Mouse (Mus musculus) heart, embryonic 16.5 days (tissue): ENCODE measurements around the gene Ms4a6d. TPM values are rescaled to one million over a fixed set of nuclear protein-coding genes. Genes with fewer than 3 reads are reported as not detected.
"Not testable (repeated sequence)": the region's sequence is repeated elsewhere in the genome, so short reads cannot be mapped to it uniquely, and the experiment has no call there.

ENCODE experiments used
- ATAC-seq: fragments of 200-750 bp; cut with Nextera tagmentation; replicated peaks from 2 replicates; pipeline ENCODE4 v1.8.0; 2017; ENCODE audit warnings: moderate number of reproducible peaks; ENCODE audit not compliant: insufficient read depth, low FRiP score; ENCODE audit errors: extremely low read depth
- H3K27ac ChIP-seq: fragments of 300-500 bp; sonication (generic); 2 replicates; pipeline ENCODE4 v1.5.1; 2014; ENCODE audit warnings: mild to moderate bottlenecking, low read length, control low read depth, moderate library complexity
- H3K27me3 ChIP-seq: fragments of 300-500 bp; sonication (generic); 2 replicates; pipeline ENCODE4 v1.6.1; 2014; ENCODE audit warnings: low read length, mixed read lengths; ENCODE audit not compliant: control insufficient read depth, insufficient read depth
- H3K36me3 ChIP-seq: fragments of 300-500 bp; sonication (generic); 2 replicates; pipeline ENCODE4 v1.6.1; 2014; ENCODE audit not compliant: control insufficient read depth, insufficient read depth
- H3K4me1 ChIP-seq: fragments of 300-500 bp; sonication (generic); 2 replicates; pipeline ENCODE4 v1.6.1; 2014; ENCODE audit warnings: low read length, mixed read lengths; ENCODE audit not compliant: control insufficient read depth, insufficient read depth
- H3K4me2 ChIP-seq: fragments of 300-500 bp; sonication (generic); 2 replicates; pipeline ENCODE4 v1.6.1; 2014; ENCODE audit warnings: low read depth, mild to moderate bottlenecking, control low read depth, low read length
- H3K4me3 ChIP-seq: fragments of 300-500 bp; sonication (generic); 2 replicates; pipeline ENCODE4 v1.5.1; 2014; ENCODE audit warnings: mild to moderate bottlenecking, control low read depth, low read length
- H3K9ac ChIP-seq: fragments of 300-500 bp; sonication (generic); 2 replicates; pipeline ENCODE4 v1.6.1; 2014; ENCODE audit warnings: low read length, control low read depth
- H3K9me3 ChIP-seq: fragments of 300-500 bp; sonication (generic); replicated peaks from 2 replicates; pipeline ENCODE4 v1.6.1; 2016; ENCODE audit warnings: low read length; ENCODE audit not compliant: control insufficient read depth
- WGBS: fragments of 180-500 bp; shearing (Covaris S2); extraction: QIAGEN DNeasy Blood & Tissue Kit; methylation state at CpG from one replicate; pipeline ENCODE4 v1.1.7; 2014; 5-methylcytosine and 5-hydroxymethylcytosine counted together
- polyA plus RNA-seq: library from polyadenylated mRNA; unstranded; fragments of >200 nt; fragmentation: Nextera tagmentation; extraction: Ambion mirVana; gene quantifications from 2 replicates; pipeline ENCODE4 v1.2.1, GENCODE M21; 2015

The Ms4a6d gene
- polyA plus RNA-seq, 1 experiment from 2014 or later, result 4.0 TPM

DNA sequence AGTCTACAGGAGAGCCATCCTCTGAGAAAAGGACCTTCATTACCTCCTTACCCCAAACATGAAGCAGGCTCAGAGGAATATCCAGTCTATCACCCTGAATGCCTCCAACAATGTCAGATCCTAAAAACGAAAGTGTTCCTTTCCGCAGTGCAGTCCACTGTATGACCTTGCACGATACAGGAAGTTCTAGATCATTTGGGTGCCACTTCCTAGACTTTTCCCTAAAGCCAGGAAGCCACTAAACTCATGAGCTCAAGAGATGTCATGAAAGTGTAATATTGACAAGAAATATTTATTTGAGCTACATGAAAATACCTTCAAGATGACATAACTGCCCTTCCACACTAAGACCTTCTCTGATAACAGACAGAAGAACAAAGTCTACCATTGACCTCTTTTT lies 3.3 kb downstream of the Ms4a6d start:
- no peak overlapping the region for H3K4me2 ChIP-seq
- H3K4me3 ChIP-seq, result no peak overlapping the region
- WGBS, result 80% methylated on average over 3 of the region's 3 CpGs
- no peaks in the 10 kb centered on the region for H3K36me3 ChIP-seq
- no peak overlapping the region for H3K27ac ChIP-seq
- H3K9me3 ChIP-seq, result no peaks in the 10 kb centered on the region
- no peak overlapping the region for H3K9ac ChIP-seq
- no peaks in the 10 kb centered on the region for H3K4me1 ChIP-seq
- ATAC-seq, result no peak
- H3K27me3 ChIP-seq, result no peaks in the 10 kb centered on the region

DNA sequence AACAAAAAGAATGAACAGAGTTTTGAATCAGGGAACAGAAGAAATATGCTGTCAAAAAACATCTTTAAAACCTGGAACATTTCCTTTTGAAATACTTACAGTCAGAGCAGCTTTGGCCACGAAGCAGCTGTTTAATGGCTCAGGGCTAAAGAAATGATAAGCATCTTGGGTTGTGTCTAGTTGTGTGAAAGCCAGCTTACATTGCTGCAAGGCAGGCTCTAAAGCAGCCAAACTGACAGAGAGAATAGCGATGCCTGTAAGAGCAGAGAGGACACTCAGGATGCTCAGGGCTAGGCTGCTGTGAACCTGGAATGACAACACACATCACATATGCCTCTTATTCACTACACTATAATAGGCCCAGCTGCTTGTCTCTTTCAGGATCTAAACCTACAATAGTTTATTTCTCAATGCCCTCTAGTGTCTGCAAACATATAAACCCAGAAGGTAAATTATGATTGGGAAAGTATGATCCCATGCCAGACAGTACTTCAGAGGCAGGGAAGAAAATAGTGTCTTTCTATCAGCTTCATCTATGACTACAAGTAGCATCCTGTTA lies 14.7 kb downstream of the Ms4a6d start:
- H3K36me3 ChIP-seq, result no peaks in the 10 kb centered on the region
- WGBS, result 60% methylated on average over 2 of the region's 2 CpGs
- ATAC-seq, result no peak
- no peaks in the 10 kb centered on the region for H3K9me3 ChIP-seq
- no peaks in the 10 kb centered on the region for H3K4me1 ChIP-seq
- H3K9ac ChIP-seq, result no peak overlapping the region
- H3K27ac ChIP-seq, result no peak overlapping the region
- no peak overlapping the region for H3K4me2 ChIP-seq
- H3K27me3 ChIP-seq, result no peaks in the 10 kb centered on the region
- no peak overlapping the region for H3K4me3 ChIP-seq

DNA sequence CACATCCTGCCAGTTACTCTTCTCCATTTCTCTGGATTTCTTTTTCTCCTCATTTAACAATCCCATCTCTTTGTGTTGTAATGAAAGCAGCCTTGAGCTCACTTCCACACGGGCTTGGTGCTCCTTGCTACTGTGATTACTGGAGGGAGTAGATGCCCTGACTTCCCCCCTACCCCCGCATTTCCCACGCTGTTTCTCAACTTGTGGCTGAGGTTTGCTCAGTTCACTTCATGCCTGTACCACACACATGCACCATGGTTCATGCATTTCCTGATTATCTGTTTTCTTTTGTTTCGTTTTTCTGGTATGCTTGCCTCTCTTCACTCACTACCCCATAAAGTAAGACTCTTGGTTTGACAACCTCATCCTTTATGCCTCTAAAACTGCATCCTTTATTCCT lies 15.4 kb downstream of the Ms4a6d start:
- no peaks in the 10 kb centered on the region for H3K4me1 ChIP-seq
- no peaks in the 10 kb centered on the region for H3K36me3 ChIP-seq
- no peak overlapping the region for H3K27ac ChIP-seq
- H3K27me3 ChIP-seq, result no peaks in the 10 kb centered on the region
- 66% methylated on average over 4 of the region's 4 CpGs for WGBS
- H3K4me3 ChIP-seq, result no peak overlapping the region
- H3K4me2 ChIP-seq, result no peak overlapping the region
- H3K9ac ChIP-seq, result no peak overlapping the region
- no peaks in the 10 kb centered on the region for H3K9me3 ChIP-seq
- no peak for ATAC-seq

DNA sequence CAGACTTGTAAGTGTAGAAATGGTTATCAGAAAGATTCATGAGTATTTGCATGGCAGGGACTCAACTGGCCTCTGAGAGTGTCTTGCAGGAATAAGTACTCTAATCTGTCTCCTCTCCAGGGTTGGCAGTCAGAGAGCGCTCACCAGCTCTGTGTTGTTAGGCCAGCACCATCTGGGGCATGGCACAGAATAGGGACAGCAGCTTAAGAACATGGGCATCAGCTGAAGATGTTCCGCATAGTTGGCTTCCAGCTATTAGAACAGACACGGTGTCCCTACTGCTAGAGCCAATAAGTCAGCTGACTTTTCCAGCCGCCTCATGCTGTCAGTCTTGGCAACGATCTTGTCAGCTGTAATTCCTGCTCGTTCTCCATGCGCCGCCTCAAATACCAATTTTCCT lies 29.7 kb downstream of the Ms4a6d start:
- no peaks in the 10 kb centered on the region for H3K9me3 ChIP-seq
- no peak for ATAC-seq
- no peak overlapping the region for H3K4me2 ChIP-seq
- 82% methylated on average over 8 of the region's 8 CpGs for WGBS
- no peak overlapping the region for H3K9ac ChIP-seq
- no peak overlapping the region for H3K4me3 ChIP-seq
- H3K27me3 ChIP-seq, result no peaks in the 10 kb centered on the region
- H3K36me3 ChIP-seq, result no peaks in the 10 kb centered on the region
- H3K4me1 ChIP-seq, result no peaks in the 10 kb centered on the region
- H3K27ac ChIP-seq, result no peak overlapping the region

DNA sequence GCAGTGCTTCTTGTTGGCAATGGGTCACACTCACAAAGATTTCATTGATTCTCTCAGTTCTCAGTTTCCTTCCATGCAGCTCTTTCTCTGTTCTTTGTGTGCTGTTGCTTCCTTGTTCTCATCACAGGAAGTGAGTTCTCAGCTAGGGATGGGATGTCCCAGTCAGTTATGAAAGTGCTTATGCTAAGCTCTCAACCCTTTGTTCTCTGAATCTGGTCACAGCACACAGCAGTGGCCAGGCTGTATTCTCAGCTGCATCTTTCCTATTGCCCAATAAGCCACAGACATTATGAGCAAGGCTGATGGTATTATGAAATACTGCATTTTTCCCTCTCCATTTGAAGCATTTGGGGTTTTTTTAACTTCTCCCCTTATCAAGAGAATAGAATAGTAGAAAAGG lies 45.1 kb downstream of the Ms4a6d start:
- not testable (repeated sequence) for H3K9ac ChIP-seq, H3K9me3 ChIP-seq, ATAC-seq, H3K4me1 ChIP-seq, H3K27me3 ChIP-seq, H3K4me2 ChIP-seq, H3K36me3 ChIP-seq, H3K27ac ChIP-seq, H3K4me3 ChIP-seq

DNA sequence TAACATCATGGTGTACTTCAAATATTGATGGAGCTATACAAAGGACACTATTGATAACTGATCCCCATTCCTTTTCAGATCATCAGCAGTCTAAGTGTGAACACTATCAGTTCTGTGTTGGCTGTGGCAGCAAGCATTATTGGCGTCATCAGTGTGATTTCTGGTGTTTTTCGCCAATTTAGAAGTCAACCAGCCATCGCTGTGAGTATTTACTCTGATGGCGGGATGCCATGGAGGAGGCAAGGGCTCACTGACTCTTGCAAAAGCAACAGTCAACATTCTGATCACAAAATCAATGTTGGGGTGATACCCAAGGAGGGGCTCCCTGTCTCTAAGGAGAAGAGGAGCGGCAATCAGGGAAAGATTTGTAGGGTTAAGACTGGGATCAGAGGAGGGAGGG lies 49.9 kb downstream of the Ms4a6d start:
- no peaks in the 10 kb centered on the region for H3K36me3 ChIP-seq
- H3K9me3 ChIP-seq, result no peaks in the 10 kb centered on the region
- no peak overlapping the region for H3K4me3 ChIP-seq
- H3K9ac ChIP-seq, result no peak overlapping the region
- ATAC-seq, result no peak
- no peaks in the 10 kb centered on the region for H3K4me1 ChIP-seq
- no peak overlapping the region for H3K27ac ChIP-seq
- 81% methylated on average over 5 of the region's 5 CpGs for WGBS
- H3K4me2 ChIP-seq, result no peak overlapping the region
- H3K27me3 ChIP-seq, result no peaks in the 10 kb centered on the region

DNA sequence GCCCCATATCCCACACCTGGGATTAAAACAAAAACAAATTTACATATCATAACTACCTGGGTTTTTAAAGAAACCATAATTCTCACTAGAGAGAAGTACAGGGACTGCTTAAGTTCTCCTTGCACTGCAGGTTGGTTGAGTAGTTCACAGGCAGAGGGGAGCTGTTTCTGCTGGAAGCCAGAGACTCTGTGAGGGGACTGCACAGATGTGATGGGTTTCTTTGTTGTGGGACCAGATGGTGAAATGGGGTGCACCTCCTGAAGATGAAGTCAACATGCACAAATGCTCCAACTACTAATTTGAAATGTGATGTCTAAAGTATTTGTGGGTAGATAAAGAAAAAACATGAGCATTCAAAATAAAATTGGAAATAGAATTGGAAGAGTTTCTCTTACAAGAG lies 56.7 kb downstream of the Ms4a6d start:
- no peak overlapping the region for H3K27ac ChIP-seq
- H3K4me3 ChIP-seq, result no peak overlapping the region
- no peak overlapping the region for H3K4me2 ChIP-seq
- no peaks in the 10 kb centered on the region for H3K4me1 ChIP-seq
- H3K9me3 ChIP-seq, result no peaks in the 10 kb centered on the region
- no peak for ATAC-seq
- H3K9ac ChIP-seq, result no peak overlapping the region
- no peaks in the 10 kb centered on the region for H3K36me3 ChIP-seq
- H3K27me3 ChIP-seq, result no peaks in the 10 kb centered on the region

DNA sequence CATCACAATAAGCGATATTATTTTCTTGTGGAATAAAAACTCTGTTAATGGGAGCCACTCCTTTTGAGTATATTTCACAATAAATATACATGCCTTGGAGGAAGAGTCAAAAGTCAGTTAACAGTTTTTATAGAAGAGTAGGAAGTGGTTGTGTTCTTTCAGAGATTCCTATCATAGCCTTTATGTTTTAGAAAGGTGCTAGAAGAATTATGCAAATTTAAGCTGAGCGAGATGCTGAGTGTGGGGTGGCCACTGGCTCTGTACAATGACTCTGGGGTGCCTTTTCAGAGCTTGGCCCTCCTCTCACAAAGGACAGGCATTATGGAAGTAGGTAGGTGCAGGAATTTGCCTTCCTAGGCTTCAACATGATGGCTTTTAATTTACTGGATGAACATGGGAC lies 60.3 kb downstream of the Ms4a6d start:
- WGBS, result 72% methylated on average over 2 of the region's 2 CpGs
- not testable (repeated sequence) for H3K4me3 ChIP-seq, H3K27me3 ChIP-seq, H3K9ac ChIP-seq, H3K4me1 ChIP-seq, H3K27ac ChIP-seq, H3K9me3 ChIP-seq, H3K36me3 ChIP-seq, H3K4me2 ChIP-seq, ATAC-seq

DNA sequence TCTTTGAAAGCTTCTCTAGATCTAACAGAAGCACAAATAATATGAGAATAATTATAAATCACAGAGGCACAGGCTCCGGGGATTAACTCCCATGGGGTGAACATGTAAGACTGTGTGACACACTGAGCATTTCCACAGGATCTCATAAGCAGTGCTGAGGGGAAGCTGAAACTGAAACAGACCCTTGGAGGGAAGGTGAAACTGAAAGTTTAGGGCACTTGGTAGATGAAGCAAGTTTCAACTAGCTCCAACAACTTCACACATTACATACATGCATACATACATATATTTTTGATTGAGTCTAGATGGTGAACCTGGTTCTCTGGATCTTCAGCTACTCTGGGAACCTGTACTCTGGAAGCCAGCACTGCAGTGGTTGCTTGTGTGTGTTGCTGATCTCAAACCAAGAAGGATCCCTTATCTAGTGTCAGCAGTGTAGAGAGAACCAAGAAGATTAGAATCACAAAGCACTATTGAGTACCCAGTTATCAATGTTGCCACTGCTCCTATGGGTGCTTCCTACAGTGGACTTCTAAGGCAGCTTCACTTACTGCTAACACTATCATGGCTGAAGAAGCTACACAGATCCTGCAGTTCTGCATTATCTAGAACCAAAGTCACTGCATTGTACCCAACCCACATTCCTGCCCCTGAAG lies 64.4 kb downstream of the Ms4a6d start:
- not testable (repeated sequence) for H3K4me3 ChIP-seq, H3K36me3 ChIP-seq, H3K4me2 ChIP-seq, H3K9ac ChIP-seq, H3K27me3 ChIP-seq, H3K9me3 ChIP-seq, H3K27ac ChIP-seq, ATAC-seq, H3K4me1 ChIP-seq
- WGBS, result 79% methylated on average over 1 of the region's 1 CpGs
